Mouse (Mus musculus) thymus, postnatal 10 days (tissue): Measurements from ENCODE around the gene Pdzrn3.
A peak's percentile ranks its signal among the peaks of the same experiment; 100 is the strongest.

Experiments used
- DNase-seq, 2 experiments: peaks; one replicate each; pipeline ENCODE4 v3.0.0; 2021; ENCODE audit warnings: low spot score in 2 of 2

Pdzrn3 gene

DNA sequence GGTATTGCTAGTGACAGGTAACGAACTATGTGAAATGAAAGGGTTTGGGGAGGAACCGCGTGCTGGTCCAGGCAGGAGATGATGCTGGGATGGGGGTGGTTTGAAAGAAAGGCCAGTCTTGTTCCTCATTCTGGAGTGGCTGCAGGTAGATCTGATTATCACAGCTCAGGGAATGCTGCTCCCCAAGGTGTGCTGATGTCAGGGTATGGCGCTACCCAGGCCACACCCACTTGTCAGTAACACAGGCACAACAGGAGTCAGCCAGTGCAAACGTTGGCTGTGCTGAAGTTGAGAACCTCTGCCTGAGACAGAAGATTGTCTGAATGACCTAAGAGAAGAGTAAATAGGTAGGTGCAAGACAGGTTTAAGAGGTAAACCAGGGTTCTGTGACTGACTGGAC lies 4.7 kb downstream of the Pdzrn3 start:
- no peak for DNase-seq

DNA sequence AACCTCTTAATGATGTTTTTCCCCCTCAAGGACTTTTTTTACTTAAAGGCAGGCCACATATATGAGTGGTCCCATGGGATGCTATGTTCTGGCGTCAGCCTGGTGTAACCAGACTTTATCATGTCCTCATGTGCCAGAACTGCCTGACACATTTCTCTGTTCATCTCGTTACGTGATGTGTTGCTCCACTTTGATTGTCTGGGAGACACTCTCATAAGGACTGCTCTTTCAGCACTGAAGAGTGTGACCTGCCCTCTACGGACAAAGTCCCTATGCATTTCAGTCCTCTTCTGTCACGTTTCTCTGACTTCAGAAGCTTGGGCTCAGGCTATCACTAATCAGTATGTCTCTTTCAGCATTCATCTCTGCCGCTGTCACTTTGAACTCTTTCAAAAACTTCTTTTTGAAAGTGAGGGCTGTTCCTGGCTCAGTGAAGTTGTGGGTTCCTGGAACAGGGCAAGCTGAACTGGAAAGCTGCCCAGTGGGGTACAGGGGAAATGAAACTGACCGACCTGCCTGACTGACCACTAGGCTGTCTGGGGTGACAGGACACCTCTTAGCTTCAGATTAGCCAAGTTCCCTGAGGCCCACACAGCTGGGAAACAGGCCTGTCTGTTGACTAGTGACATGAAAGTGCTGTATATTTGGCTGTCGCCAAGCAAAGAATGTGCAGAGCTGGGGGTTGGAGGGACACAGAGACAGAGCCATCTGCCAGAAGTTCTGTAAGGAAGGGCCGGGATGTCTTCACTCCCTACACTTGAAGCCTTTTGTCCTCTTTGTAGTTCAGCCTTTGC lies 10.7 kb downstream of the Pdzrn3 start:
- DNase-seq = no peak

DNA sequence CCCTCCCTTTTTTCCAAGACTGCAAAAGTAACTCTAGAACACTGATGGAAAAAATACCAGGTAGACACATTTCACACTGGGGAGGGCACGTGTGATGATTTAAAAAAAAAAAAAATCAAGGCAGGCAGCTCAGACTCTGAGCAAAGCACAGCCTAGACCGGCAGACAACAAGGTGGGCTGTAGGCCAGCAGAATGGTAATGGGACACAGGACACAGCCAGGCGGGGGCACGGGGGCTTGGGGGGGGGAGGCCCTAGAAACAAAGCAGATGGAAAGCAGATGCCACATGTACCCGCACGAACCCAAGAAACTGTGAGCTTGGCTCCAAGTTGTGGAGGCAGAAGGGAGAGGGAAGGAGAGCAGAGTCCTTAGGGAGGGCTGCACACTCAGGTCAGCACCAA lies 11.9 kb downstream of the Pdzrn3 start:
- DNase-seq = no peak

DNA sequence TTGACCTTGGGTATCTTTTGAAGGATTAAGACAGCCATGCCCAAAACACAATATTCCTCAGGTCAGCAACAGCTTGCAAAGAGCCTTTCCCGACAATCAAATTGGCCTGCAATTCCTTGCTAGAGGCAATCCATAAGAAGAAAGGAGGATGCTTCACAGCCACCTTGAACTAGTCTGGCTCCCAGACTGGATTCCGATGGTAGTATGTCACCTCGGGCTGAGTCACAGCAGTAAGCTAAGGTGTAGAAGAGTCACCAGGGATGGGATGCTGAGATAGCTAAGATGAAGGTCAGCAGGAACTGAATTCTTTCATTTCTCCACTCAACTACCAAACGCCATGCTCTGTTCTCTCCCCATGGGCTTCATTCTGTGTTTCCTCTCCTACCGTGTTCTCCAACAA lies 13.8 kb downstream of the Pdzrn3 start:
- no peak for DNase-seq

DNA sequence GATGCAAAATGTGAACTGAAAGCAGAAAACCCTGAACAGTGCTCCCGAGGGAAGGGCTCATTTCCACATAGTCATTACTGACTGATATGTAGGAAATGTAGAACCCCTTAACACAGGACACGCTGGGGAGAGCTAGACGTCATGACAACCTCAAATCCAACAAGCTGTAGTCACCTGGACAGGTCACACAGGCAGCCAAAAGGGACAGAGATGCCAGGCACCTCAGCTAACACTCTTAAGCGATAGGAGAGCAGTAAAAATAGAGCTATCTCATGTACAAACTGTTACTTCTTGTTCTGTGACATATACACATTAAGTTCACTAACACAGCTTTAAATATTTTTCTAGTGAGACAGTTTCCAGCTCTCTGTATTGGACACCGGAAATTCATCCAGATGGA lies 15.0 kb downstream of the Pdzrn3 start:
- DNase-seq = no peak

DNA sequence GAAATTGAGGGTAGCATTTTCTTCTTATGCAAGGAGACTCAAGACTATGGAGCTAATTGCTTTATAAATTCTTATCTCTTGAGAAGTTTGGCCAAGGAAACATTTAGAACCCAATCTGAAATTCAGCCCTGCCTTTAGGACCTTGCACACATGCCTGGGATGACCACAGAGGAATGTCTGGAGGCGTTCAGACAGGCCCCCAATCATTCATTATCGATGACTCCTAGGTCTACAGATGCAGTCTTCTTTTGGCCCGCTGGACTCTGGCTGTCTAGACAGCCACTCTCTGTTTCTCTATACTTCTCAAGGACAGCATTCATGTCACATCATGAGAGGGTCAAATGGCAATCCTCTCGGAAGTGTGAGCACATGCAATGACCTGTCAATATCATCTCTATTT lies 15.4 kb downstream of the Pdzrn3 start:
- no peak for DNase-seq

DNA sequence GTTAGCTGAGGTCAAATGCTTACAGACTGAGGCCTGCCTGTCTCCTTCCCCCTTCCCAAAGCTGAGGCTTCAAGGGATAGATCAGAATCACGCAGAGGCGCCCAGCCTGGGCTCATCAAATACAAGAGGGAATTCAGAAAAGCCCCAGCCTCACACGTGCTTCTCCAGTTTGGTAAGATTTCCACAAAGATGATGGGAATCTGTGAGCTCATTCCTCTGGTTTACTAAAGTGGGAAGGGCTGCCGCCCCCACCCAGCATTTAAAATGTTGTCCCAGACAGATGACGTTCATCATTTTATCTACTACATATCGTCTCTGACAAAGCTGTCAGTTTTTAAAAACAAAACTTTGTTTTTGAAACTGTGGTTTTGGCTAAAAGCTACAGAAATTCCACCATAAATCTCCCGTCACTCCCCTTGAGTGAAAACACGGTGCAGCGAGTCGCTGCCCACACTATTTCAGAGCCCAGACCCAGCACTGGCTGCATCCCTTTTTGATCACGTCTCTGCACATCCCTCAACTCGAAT lies 17.4 kb downstream of the Pdzrn3 start:
- DNase-seq = no peak

DNA sequence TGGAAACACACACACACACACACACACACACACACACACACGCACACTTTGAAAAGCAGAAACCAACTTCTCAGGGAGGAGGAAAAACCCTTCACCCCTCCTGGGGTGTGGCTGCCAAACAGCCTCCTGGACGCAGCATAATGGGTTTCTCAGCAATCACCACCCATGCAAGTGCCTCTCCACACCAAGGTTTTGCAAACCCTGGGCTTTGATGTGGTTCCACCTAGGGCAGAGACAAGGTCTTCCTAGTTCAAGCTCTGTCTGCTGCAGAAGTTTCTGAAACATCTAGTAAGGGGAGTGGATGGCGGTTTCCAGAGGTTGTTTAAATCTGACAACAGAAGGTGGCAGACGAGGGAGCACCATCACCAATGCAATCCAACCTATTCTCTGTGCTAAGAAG lies 18.1 kb downstream of the Pdzrn3 start:
- peak; percentile 10 to 14 for DNase-seq

DNA sequence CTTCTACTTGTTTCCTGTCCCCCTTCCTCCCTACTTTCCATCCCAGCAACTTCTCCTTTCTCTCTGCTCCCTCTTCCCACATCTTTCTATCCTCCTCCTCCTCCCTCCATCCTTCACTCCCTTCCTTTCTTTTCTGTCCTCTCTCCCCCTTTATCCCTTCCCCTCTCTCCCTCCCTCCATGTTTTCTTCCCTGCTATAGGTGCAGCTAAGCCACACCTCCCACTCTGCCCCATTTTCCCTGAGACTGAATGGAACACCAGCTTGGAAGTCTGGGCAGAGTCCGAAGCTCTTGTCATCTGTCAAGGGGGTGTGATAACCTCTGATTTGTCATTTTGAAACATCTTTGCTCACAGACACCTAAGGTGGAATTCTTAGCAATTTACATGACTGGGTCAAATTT lies 22.8 kb downstream of the Pdzrn3 start:
- no peak for DNase-seq

DNA sequence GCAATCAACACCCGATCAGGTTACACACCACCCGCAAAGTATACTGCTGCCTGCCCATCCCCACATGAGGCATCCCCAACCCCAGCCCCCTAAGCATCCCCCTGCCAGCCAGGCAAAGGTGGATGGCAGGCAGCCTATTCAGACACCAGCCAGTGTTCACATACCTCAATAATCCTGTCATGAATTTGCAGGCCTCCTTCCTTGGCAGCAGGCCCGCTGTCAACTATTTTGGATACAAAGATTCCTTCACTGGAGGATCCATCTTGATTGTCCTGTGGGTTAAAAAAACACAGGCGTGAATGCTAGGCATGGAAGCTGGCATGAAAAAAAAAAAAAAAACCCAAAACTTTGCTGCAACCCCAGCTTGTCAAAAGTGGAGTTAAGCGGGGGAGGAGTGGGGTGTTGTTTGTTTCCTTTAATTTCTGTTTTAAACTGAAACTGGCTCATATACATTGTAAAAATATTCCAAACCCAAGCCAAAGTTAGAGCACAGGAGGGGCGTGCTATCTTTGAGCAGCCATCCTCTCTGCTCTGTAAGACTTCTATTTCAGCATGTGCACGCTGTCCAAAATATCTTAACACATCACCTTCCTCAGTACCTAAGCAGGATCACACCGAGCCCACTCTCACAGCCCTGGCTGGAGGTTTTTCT lies 23.3 kb downstream of the Pdzrn3 start:
- no peak for DNase-seq

DNA sequence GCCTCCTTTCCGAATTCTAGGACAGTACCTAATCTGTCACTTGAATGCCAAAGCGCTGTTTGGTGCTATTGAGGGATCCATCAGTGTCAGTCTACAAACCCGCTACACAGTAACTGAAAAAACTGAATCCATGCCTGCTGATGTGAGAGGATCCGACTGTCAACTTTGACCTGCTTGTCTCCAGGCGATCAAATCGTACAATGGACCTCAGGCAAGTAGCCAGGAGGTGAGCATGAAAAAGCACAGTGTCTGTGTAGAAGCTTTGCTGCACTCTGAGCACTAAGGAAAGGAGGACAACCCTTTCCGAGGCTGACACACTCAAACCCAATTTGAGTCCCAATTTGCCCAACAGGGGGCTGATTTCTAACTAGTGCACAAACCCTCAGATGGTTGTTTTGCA lies 24.0 kb downstream of the Pdzrn3 start:
- no peak for DNase-seq

DNA sequence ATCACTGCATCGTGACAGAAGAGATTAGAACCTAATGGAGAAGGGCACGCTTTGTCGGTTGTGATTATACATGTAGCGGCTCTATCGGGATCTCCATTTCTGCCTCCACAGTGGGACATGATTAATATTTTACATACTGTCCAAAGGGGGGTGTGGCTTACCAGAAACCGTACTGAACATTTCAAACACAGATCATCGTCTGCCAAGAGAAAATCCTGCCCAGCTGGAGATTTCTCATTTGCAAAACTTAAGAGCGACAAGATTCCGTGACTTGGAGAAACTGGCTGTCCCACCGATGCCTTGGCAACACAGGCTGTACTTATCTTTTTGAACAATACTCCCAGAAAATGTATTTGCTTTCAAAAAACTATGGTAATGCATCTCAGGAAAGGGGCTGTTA lies 25.1 kb downstream of the Pdzrn3 start:
- DNase-seq = no peak

DNA sequence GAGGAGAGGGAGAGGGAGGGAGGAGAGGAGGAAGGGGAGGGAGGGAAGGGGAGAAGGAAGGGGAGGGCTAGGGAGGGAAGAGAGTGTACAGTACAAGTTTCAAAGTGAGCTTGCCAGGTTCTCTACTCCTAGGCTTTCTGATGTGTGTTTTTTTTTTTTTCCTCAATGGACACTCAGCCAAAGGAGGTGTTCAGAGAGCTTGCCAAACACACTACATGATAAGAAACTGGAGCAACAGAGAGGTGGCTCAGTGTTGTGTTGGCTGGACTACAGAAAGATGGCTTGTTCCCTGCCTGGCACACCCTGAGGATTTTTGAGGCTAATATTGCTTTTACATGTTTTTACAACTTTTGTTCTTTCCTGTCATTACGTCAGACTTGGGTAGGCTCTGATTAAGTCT lies 26.6 kb downstream of the Pdzrn3 start:
- DNase-seq = no peak

DNA sequence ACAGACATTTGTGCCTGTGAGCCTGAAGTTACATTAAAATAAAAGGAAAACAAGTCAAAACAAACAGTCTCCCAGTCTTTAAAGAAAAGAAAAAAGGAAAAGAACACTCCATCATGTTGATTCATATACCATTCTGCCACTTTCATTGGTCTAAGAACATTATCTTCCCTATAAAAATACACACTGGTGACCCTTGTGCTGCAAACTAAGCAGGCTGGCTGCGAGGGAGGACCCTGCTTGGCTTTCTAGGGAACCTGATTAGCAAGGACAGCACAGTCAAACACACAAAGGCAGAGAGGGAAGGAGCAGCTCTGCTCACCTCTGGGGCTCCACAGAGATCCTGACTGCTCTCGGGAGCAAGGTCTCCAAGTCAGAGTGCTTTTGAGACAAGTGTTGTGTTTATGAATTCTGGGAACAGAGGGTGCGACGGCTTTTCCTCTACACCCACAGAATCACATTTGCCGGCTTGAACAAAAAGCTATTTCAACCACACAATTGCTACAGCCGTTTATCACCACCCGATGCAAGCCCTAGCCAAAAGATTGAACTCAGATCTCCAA lies 27.2 kb downstream of the Pdzrn3 start:
- no peak for DNase-seq

DNA sequence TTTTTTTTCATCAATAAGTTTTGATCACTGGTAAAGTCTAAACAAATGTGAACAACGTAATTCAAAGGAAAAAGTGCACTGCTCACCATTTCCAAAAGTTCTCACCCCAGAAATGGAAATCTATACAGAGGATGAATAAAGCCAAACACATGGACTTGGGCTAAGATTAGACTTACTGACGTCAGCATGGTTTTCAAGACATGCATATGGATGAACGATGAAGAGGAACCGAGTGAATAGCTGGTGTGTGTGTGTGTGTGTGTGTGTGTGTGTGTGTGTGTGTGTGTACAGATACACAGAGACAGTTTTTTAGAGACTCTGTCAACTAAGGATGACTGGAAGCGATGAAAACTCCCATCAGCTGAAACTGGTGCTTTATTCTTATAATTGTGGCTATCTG lies 29.2 kb downstream of the Pdzrn3 start:
- DNase-seq = no peak

DNA sequence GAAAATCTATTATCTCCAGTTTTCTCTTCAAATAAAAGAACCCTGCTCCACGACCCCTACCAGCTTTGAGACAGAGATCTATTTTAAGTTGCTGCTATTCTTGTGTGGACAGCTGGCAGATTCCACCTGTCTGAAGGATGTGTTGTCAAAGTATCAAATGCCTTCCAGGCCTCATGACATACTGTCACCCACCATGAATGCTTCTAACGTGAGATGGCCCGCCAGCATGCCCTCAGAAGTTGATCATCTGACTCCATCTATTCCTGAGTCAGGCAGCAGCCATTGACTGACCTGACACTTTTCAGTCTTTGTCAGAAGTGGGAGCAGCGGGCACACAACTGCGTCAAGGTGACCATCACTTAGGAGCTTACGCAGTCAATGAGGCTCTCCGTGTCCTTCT lies 37.6 kb downstream of the Pdzrn3 start:
- DNase-seq = no peak

DNA sequence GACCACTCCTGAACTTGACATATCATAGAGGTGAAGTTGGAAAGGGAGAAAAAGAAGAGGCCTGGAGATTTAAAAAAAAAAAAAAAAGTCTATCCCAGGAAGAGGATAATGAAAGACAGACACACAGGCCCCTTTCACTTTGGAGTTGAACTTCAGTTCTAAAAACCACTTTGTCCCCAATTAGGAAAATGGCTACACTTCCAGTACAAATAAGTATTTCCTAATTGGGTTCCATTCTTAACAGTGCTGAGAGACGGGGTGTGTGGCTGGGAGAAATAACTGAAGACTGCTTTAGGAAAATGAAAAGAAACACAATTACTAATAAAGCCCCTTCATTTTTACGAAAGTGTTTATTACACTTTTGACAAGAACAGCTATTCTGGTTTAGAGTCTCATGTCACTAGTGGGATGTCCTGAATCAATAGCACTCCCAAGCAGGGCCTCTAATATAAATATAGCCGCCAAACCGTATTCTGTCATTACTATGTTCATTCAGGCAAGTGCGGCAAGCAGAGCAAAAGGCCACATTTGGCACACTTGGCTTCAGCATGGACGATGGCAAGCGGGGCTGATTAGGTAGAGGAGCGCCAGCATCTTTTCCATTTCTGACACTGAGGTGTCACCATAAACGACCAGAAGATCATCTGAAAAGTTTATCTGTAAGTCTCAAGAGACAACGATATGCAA lies 39.7 kb downstream of the Pdzrn3 start:
- DNase-seq = no peak

DNA sequence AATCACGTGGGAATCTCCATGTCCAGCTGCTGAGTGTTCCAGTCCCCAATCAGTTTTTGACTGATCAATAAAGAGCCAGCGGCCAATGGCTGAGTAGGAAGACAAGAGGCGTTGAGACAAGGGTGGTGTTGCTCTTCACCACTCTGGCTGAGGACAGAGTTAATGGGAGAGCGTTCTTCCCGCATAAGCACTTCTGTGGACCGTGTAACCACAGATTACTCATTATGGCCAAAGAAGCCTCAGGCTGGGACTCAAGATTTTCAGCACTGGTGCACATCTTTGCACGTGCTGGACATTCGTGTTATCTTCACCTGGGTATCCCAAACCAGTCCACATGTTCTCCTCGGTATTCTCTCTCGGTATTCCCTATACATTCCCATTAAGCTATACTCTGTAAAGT lies 41.0 kb downstream of the Pdzrn3 start:
- no peak for DNase-seq

DNA sequence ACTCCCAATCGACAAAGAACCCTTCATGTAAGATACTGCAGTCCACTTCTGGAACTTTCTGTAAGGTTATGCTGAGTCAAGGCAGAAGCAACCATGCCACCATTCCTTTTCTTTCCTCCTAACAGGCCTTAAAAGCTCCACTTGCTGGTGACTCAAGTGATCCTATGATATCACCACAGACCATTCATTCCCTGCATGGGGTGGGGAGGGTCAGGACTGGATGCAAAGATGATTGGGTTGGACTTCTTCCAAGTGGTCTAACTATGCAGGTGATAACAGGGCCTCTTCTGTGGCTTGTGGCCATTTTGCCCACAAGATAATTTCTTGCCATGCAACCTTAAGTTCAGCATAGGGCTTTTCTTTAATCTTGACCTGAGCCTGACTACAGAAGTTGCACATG lies 42.0 kb downstream of the Pdzrn3 start:
- DNase-seq = no peak

DNA sequence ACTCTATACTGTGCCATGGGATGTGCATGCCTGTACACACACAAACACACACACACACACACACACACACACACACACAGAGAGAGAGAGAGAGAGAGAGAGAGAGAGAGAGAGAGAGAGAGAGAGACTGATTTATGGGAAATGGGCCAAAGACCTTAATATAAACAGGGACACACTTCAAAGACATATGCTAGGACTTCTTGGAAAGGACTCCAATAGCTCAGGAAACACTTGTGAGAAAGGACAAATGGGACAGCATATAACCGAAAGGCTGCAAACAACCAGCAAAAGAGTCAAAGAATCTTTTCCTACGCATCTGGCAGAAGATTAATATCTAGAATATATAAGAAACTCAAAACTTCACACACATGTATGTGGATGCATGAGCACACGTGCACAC lies 43.2 kb downstream of the Pdzrn3 start:
- no peak for DNase-seq

DNA sequence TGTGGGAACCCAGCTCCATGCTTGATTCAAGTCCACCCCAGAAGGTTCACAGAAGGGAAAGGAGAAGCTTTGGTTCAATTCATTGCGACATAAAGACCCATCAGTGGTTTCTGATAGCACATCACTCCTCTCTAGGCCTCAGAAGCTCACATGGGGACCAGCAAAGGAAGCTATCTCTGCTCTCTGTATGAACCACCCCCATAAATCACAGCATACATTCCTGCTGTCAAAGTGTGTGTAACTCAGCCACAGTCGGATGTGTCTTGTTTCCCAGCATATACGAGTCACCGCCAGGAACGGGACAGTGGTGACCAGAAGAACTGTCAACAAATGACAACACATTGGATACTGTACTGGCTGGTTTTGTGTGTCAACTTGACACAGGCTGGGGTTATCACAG lies 47.3 kb downstream of the Pdzrn3 start:
- DNase-seq = no peak

DNA sequence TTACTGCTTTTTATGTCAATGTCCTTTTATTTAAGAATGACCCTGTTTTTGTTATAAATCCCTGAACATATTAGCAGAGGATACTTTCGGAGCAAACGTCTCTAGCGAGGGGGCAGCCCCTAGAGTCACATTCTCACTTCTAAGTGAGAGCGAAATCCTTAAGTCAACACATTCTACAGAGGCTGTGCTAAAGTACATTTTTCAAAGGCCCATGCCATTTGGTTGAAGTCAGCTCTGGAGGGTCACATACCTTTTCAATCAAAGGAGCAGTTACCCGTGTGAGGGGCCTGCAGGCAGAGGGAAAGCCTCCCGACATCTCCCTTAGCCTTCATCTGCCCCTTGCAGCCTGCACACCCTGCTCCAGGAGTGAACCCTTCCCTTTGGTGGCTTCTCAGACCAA lies 48.2 kb downstream of the Pdzrn3 start:
- no peak for DNase-seq

DNA sequence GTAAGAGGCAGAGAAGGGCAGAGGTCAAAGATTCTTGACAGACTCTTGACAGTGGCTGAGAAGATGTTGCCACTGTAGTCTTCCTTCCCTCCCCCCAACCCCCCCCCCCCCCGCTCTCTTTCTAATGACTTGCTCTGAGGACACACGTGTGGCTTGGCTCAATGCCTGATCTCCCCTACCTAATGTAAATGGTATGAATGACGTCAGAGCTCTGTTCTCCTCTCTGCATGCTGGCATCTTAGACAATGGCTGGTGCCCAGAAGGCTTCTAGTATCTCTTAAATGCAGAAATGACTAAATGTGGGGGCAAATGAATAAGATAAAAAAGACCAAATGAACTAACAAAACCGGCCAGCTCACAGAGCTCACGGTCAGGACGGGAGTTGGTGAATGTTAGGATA lies 49.2 kb downstream of the Pdzrn3 start:
- DNase-seq = no peak
